Mouse (Mus musculus): ENCODE measurements around the gene Unc45a. TPM values are rescaled to one million over a fixed set of nuclear protein-coding genes. Genes with fewer than 3 reads are reported as not detected.
A peak's percentile ranks its signal among the peaks of the same experiment; 100 is the strongest.
"Not testable (repeated sequence)": the region's sequence is repeated elsewhere in the genome, so short reads cannot be mapped to it uniquely, and the experiment has no call there.

Gene Unc45a
- total RNA-seq, 2 experiments from 2014 or later = 15.5 to 16.9 TPM

DNA sequence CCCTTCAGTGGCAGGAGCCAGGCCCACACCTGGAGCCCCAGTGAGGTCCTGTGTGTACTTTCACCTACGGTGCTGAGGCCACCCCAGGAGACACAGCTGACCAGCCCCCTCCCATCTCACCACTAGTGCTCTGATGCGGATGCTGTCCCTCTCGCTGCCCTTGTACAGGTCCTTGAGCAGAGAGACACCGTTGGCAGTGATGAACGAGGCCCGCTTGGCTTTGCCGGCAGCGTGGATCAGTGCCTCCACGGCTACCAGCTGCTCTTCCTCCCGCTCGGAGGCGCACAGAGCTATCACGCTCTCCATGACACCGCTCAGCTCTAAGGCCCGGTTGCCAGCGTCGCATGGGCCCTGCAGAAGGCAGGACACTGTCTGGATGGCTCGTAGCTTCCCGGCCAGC, 9.4 kb downstream of the Unc45a start:
- intact Hi-C loops (cut with DNase I) = no loop called here
- no peak for DNase-seq

GRCm38 (mm10) chr7:80330278-80330677, 10.5 kb downstream of the Unc45a start:
- intact Hi-C loops (cut with DNase I) = no loop called here
- DNase-seq = no peak

- no peak for DNase-seq
- intact Hi-C loops (cut with DNase I) = no loop called here
These were observed 14.7 kb downstream of the Unc45a start for GRCm38 (mm10) chr7:80326076-80326475.

- intact Hi-C loops (cut with DNase I) = loop anchor here (2.0 kb wide), 1 partner anchor 57 kb away; the partner anchor contains the start of gene Vps33b
- DNase-seq = no peak
These were observed 15.4 kb downstream of the Unc45a start for GRCm38 (mm10) chr7:80325292-80325868.

DNA sequence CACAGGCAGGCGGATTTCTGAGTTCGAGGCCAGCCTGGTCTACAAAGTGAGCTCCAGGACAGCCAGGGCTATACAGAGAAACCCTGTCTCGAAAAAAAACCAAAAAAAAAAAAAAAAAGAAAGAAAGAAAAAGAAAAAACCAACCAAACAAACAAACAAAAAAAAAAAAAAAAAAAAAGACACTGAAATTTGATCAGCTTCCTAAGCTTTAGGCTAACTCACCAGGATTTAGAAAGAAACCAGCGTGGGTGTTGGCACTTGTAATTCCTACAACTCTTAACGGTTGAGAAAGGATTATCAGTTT, 16.0 kb downstream of the Unc45a start:
- DNase-seq = not testable (repeated sequence)
- intact Hi-C loops (cut with DNase I) = loop anchor here (2.0 kb wide), 1 partner anchor 56 kb away; the partner anchor contains the start of gene Vps33b

- peak; percentile 94 to 96 for DNase-seq
- intact Hi-C loops (cut with DNase I) = loop anchor here (2.0 kb wide), 1 partner anchor 55 kb away; the partner anchor contains the start of gene Vps33b
These were observed 16.6 kb downstream of the Unc45a start, which contains the start of gene Rccd1 for GRCm38 (mm10) chr7:80324043-80324815. Gene Rccd1, minus strand, starts transcription at chr7:80324454.

- intact Hi-C loops (cut with DNase I) = no loop called here
- no peak for DNase-seq
These were observed 17.5 kb downstream of the Unc45a start for GRCm38 (mm10) chr7:80323336-80323735.

GRCm38 (mm10) chr7:80319846-80320496, 20.8 kb downstream of the Unc45a start:
- no peak for DNase-seq
- intact Hi-C loops (cut with DNase I) = no loop called here

DNA sequence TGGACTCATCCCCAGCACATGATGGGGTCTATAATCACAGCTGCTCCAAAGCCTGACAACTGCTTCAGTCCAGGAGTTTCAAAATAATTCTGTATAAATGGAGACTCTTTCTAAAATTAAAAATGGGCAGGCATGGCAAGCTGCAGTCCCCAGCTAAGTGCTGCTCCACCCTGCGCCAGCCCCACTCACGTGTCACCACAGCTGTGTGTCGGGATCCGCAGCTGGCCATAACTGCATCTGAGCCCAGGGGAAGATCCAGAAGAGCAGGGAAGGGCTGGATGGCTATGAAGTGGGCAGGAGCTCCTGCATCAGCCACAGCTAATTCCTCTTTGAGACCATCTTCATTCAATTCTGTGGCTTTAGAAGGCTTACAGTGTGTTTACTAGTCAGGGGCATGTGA, 22.1 kb downstream of the Unc45a start:
- DNase-seq = no peak
- intact Hi-C loops (cut with DNase I) = no loop called here

DNA sequence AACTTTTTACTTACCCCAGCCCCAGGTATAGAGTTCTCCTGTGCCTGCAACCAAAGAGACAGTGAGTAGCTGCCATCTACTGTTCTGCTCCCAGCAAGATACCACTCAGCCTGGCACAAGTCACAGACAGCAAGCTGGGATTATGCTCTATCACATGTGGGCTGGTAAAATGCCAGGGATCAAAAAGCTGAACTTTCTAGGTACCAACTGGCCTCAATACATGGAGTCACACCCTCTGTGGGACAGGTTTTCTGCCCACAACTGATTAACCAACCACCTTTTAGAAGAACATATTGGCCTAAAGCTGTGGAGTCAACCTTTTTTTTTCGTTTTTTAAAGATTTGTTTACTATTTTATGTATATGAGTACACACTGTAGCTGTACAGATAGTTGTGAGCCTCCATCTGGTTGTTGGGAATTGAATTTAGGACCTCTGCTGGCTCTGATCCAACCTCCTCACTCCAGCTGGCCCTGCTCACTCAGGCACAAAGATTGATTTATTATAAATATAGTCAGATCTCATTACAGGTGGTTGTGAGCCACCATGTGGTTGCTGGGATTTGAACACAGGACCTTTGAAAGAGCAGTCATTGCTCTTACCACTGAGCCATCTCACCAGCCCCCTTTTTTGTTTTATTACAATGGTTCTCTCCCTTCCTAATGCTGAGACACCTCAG, 23.2 kb downstream of the Unc45a start:
- intact Hi-C loops (cut with DNase I) = no loop called here
- DNase-seq = no peak

GRCm38 (mm10) chr7:80315733-80316132, 25.1 kb downstream of the Unc45a start:
- intact Hi-C loops (cut with DNase I) = no loop called here

GRCm38 (mm10) chr7:80310771-80311170, 30.0 kb downstream of the Unc45a start:
- DNase-seq = no peak
- intact Hi-C loops (cut with DNase I) = no loop called here

More at GRCm38 (mm10) chr7:80315733-80316132, 25.1 kb downstream of the Unc45a start:
- no peak for DNase-seq

- no peak for DNase-seq
- intact Hi-C loops (cut with DNase I) = no loop called here
These were observed 33.0 kb downstream of the Unc45a start for GRCm38 (mm10) chr7:80307766-80308165.

DNA sequence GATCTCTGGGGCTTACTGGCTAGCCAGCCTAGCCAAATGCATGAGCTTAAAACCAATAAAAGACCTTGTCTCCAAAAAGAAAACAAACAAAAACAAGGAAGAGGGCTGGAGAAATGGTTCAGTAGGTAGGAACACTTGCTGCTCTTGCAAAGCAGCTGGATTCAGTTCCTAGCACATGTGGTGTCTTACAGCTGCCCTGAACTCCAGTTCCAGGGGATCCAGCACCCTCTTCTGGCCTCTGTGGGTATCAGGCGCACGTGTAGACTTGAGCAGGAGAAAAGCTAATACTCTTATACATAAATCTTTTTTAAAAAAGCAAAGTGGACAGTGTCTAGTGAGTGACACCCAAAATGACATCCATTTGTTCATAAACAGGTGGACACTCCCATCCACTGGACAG, 39.3 kb downstream of the Unc45a start:
- DNase-seq = no peak
- intact Hi-C loops (cut with DNase I) = no loop called here

DNA sequence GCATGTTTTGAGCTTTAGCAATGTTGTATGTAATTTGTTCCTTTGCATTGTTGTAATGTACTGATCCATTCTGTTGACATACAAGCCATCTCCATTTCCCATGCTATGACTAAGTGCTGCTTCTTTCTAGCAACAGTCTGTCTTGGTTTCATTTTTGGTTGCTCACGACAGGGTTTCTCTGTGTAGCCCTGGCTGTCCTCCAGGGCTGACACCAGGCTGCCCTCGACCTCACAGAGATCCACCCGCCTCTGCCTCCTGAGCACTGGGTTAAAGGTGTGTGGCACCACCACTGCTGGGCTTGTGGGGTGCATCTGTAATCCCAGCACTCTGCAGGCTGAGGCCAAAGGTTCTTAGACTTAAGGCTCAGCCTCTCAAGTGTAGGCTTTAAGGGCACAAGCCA, 41.2 kb downstream of the Unc45a start:
- intact Hi-C loops (cut with DNase I) = no loop called here
- DNase-seq = no peak

GRCm38 (mm10) chr7:80298754-80299153, 42.1 kb downstream of the Unc45a start:
- intact Hi-C loops (cut with DNase I) = no loop called here
- DNase-seq = no peak

DNA sequence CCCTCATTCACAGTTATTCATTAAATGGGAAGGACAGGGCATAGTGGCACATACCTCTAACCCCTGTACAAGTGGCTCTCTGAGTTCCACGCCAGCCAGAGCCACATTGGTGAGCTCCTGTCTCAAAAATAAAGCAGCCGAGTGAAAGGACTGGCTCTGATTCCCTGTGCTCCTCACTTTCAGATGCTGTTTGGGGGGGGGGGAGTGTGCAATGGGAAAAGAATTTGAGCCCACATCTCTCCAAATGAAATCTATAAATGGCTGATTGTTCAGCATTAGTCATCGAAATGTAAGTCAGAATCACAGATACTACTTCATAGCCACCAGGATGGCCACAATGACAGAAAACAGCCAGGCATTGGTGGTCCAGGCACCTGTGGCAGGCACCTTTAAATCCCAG, 43.8 kb downstream of the Unc45a start:
- intact Hi-C loops (cut with DNase I) = no loop called here
- DNase-seq = no peak

DNA sequence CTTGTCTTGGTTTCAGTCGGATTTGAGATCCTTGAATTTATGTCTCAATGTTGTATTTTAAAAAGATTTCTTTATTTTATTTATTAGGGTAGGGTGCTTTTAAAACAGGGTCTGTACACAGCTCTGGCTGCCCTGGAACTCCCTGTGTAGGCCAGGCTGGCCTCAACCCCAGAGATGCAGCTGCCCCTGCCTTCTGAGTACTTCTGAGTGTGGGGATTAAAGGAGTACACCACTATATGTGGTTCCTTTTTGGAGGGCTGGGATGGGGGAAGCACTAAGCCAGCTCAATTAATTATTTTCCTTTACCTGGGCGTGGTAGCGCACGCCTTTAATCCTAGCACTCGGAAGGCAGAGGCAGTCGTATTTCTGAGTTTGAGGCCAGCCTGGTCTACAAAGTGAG, 44.3 kb downstream of the Unc45a start:
- intact Hi-C loops (cut with DNase I) = no loop called here

GRCm38 (mm10) chr7:80294764-80295648, 45.8 kb downstream of the Unc45a start:
- intact Hi-C loops (cut with DNase I) = no loop called here
- no peak for DNase-seq

More for the DNA sequence above, 44.3 kb downstream of the Unc45a start:
- DNase-seq = no peak
